Mouse (Mus musculus) heart, adult 9 months (tissue): Measurements from ENCODE around the gene Abr.
A peak's percentile ranks its signal among the peaks of the same experiment; 100 is the strongest.

Source experiments
- DNase-seq, 2 experiments: peaks; one replicate each; pipeline ENCODE4 v3.0.0; 2022; ENCODE audit warnings: low spot score in 2 of 2

The Abr gene

GRCm38 (mm10) chr11:76622152-76622565, at the start of gene Abr:
Gene Abr, minus strand, starts transcription at chr11:76622314.
- peak in 1 of 2 experiments; percentile 14 for DNase-seq

GRCm38 (mm10) chr11:76667807-76668206, 45.7 kb upstream of the Abr start:
- DNase-seq = no peak

GRCm38 (mm10) chr11:76666002-76666649, 44.0 kb upstream of the Abr start:
- DNase-seq = no peak

- DNase-seq = no peak
These were observed 39.8 kb upstream of the Abr start for GRCm38 (mm10) chr11:76661790-76662468.

- DNase-seq = no peak
These were observed 37.2 kb upstream of the Abr start for GRCm38 (mm10) chr11:76659138-76659930.

GRCm38 (mm10) chr11:76657450-76657970, 35.4 kb upstream of the Abr start:
- DNase-seq = no peak

GRCm38 (mm10) chr11:76655106-76655505, 33.0 kb upstream of the Abr start:
- DNase-seq = peak in 1 of 2 experiments; percentile 9

- no peak for DNase-seq
These were observed 30.8 kb upstream of the Abr start for GRCm38 (mm10) chr11:76652838-76653334.

GRCm38 (mm10) chr11:76650862-76651560, 28.9 kb upstream of the Abr start:
- DNase-seq = no peak

- peak; percentile 24 to 27 for DNase-seq
These were observed 25.4 kb upstream of the Abr start for GRCm38 (mm10) chr11:76647500-76647899.

- DNase-seq = no peak
These were observed 24.9 kb upstream of the Abr start for GRCm38 (mm10) chr11:76647062-76647461.

GRCm38 (mm10) chr11:76645955-76646354, 23.8 kb upstream of the Abr start:
- peak; percentile 45 to 81 for DNase-seq

GRCm38 (mm10) chr11:76645036-76645435, 22.9 kb upstream of the Abr start:
- DNase-seq = no peak

- DNase-seq = no peak
These were observed 22.1 kb upstream of the Abr start for GRCm38 (mm10) chr11:76644257-76644656.

- DNase-seq = no peak
These were observed 18.1 kb upstream of the Abr start for GRCm38 (mm10) chr11:76640231-76640630.

GRCm38 (mm10) chr11:76639269-76639985, 17.3 kb upstream of the Abr start:
- DNase-seq = no peak

GRCm38 (mm10) chr11:76630487-76630886, 8.4 kb upstream of the Abr start:
- DNase-seq = no peak

- no peak for DNase-seq
These were observed 7.9 kb upstream of the Abr start for GRCm38 (mm10) chr11:76630023-76630422.

- DNase-seq = no peak
These were observed 6.5 kb upstream of the Abr start for GRCm38 (mm10) chr11:76628613-76629012.

- no peak for DNase-seq
These were observed 2.8 kb upstream of the Abr start for GRCm38 (mm10) chr11:76624881-76625280.

GRCm38 (mm10) chr11:76624071-76624470, 2.0 kb upstream of the Abr start:
- DNase-seq = no peak
